Mouse (Mus musculus) layer of hippocampus, adult 8-10 months (tissue): ENCODE results near the gene Cep170b. TPM values are rescaled to one million over a fixed set of nuclear protein-coding genes. Genes with fewer than 3 reads are reported as not detected.

ENCODE experiments used
- DNase-seq, 2 experiments: peaks; one replicate each; pipeline ENCODE4 v3.0.0; 2022; ENCODE audit warnings: low spot score in 2 of 2
- total RNA-seq, 4 experiments: library from RNA; stranded (reverse); gene quantifications; 2 replicates each; pipeline ENCODE4 v1.2.4; 2022

The Cep170b gene
- total RNA-seq, 4 experiments from 2014 or later, result 190 to 216 (median 203) TPM

- DNase-seq, result peak in 1 of 2 experiments; percentile 4
Observed at GRCm38 (mm10) chr12:112760154-112760926, 40.1 kb downstream of the Cep170b start, which contains the start of gene Pld4. Pld4 (plus strand) TSS chr12:112760655.

- DNase-seq, result no peak
Observed at GRCm38 (mm10) chr12:112761411-112761810, 41.2 kb downstream of the Cep170b start.

- DNase-seq, result peak in 1 of 2 experiments; percentile 5
Observed at GRCm38 (mm10) chr12:112762018-112762417, 41.8 kb downstream of the Cep170b start.

- no peak for DNase-seq
Observed at GRCm38 (mm10) chr12:112763176-112763575, 42.9 kb downstream of the Cep170b start.

- no peak for DNase-seq
Observed at GRCm38 (mm10) chr12:112764141-112764540, 43.9 kb downstream of the Cep170b start.

- DNase-seq, result peak in 1 of 2 experiments; percentile 1
Observed at GRCm38 (mm10) chr12:112764991-112765390, 44.7 kb downstream of the Cep170b start.

GRCm38 (mm10) chr12:112766586-112766985, 46.3 kb downstream of the Cep170b start:
- DNase-seq, result no peak

GRCm38 (mm10) chr12:112767036-112767890, 47.0 kb downstream of the Cep170b start:
- DNase-seq, result peak; percentile 16 to 40

- peak in 1 of 2 experiments; percentile 1 for DNase-seq
Observed at GRCm38 (mm10) chr12:112768166-112768565, 47.9 kb downstream of the Cep170b start.

- peak; percentile 7 to 28 for DNase-seq
Observed at GRCm38 (mm10) chr12:112769031-112769430, 48.8 kb downstream of the Cep170b start.

- peak in 1 of 2 experiments; percentile 1 for DNase-seq
Observed at GRCm38 (mm10) chr12:112769751-112770150, 49.5 kb downstream of the Cep170b start.

- DNase-seq, result no peak
Observed at GRCm38 (mm10) chr12:112770396-112770795, 50.1 kb downstream of the Cep170b start.

GRCm38 (mm10) chr12:112772306-112772705, 52.1 kb downstream of the Cep170b start:
- DNase-seq, result no peak

- no peak for DNase-seq
Observed at GRCm38 (mm10) chr12:112773366-112773765, 53.1 kb downstream of the Cep170b start.

- no peak for DNase-seq
Observed at GRCm38 (mm10) chr12:112774026-112774425, 53.8 kb downstream of the Cep170b start.

GRCm38 (mm10) chr12:112774481-112774880, 54.2 kb downstream of the Cep170b start:
- no peak for DNase-seq

GRCm38 (mm10) chr12:112791026-112791425, 70.8 kb downstream of the Cep170b start:
- DNase-seq, result no peak

GRCm38 (mm10) chr12:112793601-112794355, 73.5 kb downstream of the Cep170b start:
- no peak for DNase-seq

- DNase-seq, result no peak
Observed at GRCm38 (mm10) chr12:112794356-112794816, 74.1 kb downstream of the Cep170b start.

GRCm38 (mm10) chr12:112794998-112795397, 74.7 kb downstream of the Cep170b start:
- no peak for DNase-seq

- DNase-seq, result no peak
Observed at GRCm38 (mm10) chr12:112795466-112796104, 75.3 kb downstream of the Cep170b start.
